Mouse (Mus musculus) liver, embryonic 14.5 days (tissue): Measurements from ENCODE around the gene Kank4.

ENCODE experiments used
- CTCF ChIP-seq: IDR thresholded peaks from 2 replicates; pipeline ENCODE4 v1.5.1; 2016; ENCODE audit warnings: antibody characterized with exemption, low read depth, control low read depth
- EP300 ChIP-seq: IDR thresholded peaks from 2 replicates; pipeline ENCODE4 v1.6.1; 2016; ENCODE audit warnings: antibody characterized with exemption, low read depth

GRCm38 (mm10) chr4:98785851-98786250 lies 31.5 kb downstream of the Kank4 start:
- TF ChIP-seq EP300 (no peak), CTCF (no peak)
